Mouse (Mus musculus) forebrain, embryonic 15.5 days (tissue): Measurements from ENCODE around the gene Galnt3. TPM values are rescaled to one million over a fixed set of nuclear protein-coding genes. Genes with fewer than 3 reads are reported as not detected.
A peak's percentile ranks its signal among the peaks of the same experiment; 100 is the strongest.

Source experiments
- ATAC-seq: fragments of 200-750 bp; cut with Nextera tagmentation; replicated peaks from 2 replicates; pipeline ENCODE4 v1.8.0; 2017; ENCODE audit warnings: mild to moderate bottlenecking, moderate TSS enrichment, moderate library complexity
- H3K27ac ChIP-seq: fragments of 300-500 bp; sonication (generic); replicated peaks from 2 replicates; pipeline ENCODE4 v1.5.1; 2015; ENCODE audit warnings: mild to moderate bottlenecking, inconsistent platforms
- H3K27me3 ChIP-seq: fragments of 300-500 bp; sonication (generic); 2 replicates; pipeline ENCODE4 v1.6.1; 2015; ENCODE audit warnings: inconsistent platforms
- H3K36me3 ChIP-seq: fragments of 300-500 bp; sonication (generic); 2 replicates; pipeline ENCODE4 v1.6.1; 2015; ENCODE audit warnings: mild to moderate bottlenecking, inconsistent platforms
- H3K4me1 ChIP-seq: fragments of 300-500 bp; sonication (generic); 2 replicates; pipeline ENCODE4 v1.6.1; 2015; ENCODE audit warnings: inconsistent platforms
- H3K4me2 ChIP-seq: fragments of 300-500 bp; sonication (generic); replicated peaks from 2 replicates; pipeline ENCODE4 v1.6.1; 2015; ENCODE audit warnings: mild to moderate bottlenecking, inconsistent platforms
- H3K4me3 ChIP-seq: fragments of 300-500 bp; sonication (generic); 2 replicates; pipeline ENCODE4 v1.5.1; 2015; ENCODE audit warnings: mild to moderate bottlenecking, inconsistent platforms
- H3K9ac ChIP-seq: fragments of 300-500 bp; sonication (generic); replicated peaks from 2 replicates; pipeline ENCODE4 v1.6.1; 2015; ENCODE audit warnings: mild to moderate bottlenecking, inconsistent platforms
- H3K9me3 ChIP-seq: fragments of 300-500 bp; sonication (generic); 2 replicates; pipeline ENCODE4 v1.6.1; 2016; ENCODE audit warnings: inconsistent platforms
- WGBS: fragments of 180-500 bp; shearing (Covaris S2); methylation state at CpG from one replicate; pipeline ENCODE4 v1.1.7; 2015; ENCODE audit warnings: mixed read lengths; 5-methylcytosine and 5-hydroxymethylcytosine counted together
- polyA plus RNA-seq: library from polyadenylated mRNA; unstranded; fragments of >200 nt; fragmentation: Nextera tagmentation; extraction: Ambion mirVana; gene quantifications from 2 replicates; pipeline ENCODE4 v1.2.1, GENCODE M21; 2015

The Galnt3 gene
- polyA plus RNA-seq, 1 experiment from 2014 or later: 1.1 TPM

DNA sequence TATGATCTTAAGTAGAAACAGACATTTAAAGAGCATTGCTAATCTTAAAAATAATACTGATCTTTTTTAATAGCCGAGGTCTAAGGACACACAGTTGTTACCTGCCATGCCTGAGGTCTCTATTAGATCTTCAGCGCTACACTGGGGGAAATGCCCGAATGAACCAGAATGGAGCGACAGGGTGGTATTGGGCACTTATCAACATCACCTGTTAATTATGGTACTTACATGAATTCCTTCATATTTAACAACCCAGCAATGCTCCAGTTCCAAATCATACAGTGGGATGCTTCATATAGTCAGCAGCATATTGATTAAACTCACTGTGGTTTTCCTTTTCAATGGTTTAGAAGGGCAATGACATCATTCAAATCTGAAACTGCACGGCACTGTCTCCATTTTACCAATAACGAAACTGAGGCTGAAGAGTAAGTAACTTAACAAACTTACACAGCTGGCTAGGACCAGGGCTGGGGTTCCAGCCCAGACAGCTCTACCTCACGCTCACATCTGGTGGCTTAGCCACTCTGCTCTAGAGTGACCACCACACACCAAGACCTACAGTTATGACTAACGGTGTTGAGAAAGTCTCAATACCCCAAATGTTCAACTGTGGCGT is 23.0 kb downstream of the Galnt3 start:
- ATAC-seq: no peak
- H3K4me3 ChIP-seq: no peak overlapping the region
- WGBS: 95% methylated on average over 9 of the region's 9 CpGs

DNA sequence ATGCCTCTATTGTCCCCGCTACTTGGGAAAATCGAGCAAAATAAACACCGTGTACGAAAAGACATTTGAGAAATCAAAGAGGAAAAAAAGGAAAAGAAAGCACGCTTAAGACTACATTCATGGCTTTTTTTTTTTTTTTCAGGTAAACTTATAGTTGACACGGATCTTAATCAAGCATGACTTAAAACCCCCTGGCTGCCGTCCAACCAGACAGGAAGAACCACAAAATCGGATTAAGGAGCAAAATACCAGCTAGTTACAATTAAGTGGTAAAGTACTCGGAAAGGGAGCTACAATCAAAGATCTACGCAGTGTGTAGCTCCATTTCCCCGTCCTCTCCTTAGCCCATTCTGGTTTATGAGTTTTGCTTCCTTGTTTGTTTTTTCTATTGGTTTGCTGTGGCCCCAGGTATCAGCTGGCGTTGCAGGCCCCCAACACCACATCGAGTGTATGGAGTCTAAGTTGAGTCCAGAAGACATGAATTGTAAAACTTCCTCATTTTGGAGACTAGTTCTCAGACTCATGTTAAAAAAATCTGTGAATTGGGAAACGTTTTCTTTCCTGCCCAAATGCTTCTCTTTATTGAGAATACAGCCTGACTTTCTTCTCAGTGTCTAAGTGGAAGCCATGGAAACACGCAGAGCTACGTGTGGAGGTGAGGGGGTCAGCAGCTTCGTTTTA is 24.0 kb downstream of the Galnt3 start:
- H3K27me3 ChIP-seq: no peaks in the 10 kb centered on the region
- H3K27ac ChIP-seq: no peak overlapping the region
- peaks cover 3% of the 10 kb centered on the region; the same call in 1 of the 2 replicates for H3K4me1 ChIP-seq
- H3K9ac ChIP-seq: no peak overlapping the region
- no peak for ATAC-seq
- no peak overlapping the region for H3K4me2 ChIP-seq
- no peaks in the 10 kb centered on the region for H3K9me3 ChIP-seq
- 66% methylated on average over 17 of the region's 17 CpGs for WGBS
- no peak overlapping the region for H3K4me3 ChIP-seq
- no peaks in the 10 kb centered on the region for H3K36me3 ChIP-seq

More for the DNA sequence above, 23.0 kb downstream of the Galnt3 start:
- no peaks in the 10 kb centered on the region for H3K9me3 ChIP-seq
- no peak overlapping the region for H3K9ac ChIP-seq
- H3K36me3 ChIP-seq: no peaks in the 10 kb centered on the region
- no peak overlapping the region for H3K4me2 ChIP-seq
- H3K27me3 ChIP-seq: no peaks in the 10 kb centered on the region
- H3K27ac ChIP-seq: no peak overlapping the region
- H3K4me1 ChIP-seq: peaks cover 3% of the 10 kb centered on the region; the same call in 1 of the 2 replicates

DNA sequence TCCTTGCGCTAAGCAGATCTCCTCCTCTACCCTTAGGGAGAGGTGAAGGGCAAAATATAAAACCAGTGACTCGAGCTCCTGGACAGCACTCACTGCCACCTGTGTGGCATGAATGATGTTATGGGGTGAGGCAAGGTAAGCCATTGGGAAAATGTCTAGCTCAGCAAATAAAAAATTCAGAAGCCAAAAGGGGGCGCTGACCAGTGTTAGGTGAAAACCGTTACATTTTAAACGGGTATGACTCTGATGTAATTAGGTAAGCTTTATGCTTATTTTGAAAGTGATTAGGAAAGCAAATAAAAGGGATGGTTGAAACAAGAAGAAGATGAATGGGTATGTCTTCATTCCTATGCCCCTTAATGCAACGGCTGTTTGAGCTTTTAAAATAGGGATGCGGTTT is 24.6 kb downstream of the Galnt3 start:
- Histone ChIP-seq H3K9me3 (no peaks in the 10 kb centered on the region), H3K4me3 (no peak overlapping the region), H3K4me1 (peaks cover 3% of the 10 kb centered on the region; the same call in 1 of the 2 replicates), H3K36me3 (no peaks in the 10 kb centered on the region), H3K27me3 (no peaks in the 10 kb centered on the region), H3K9ac (no peak overlapping the region), H3K27ac (no peak overlapping the region), H3K4me2 (no peak overlapping the region)
- WGBS: 82% methylated on average over 7 of the region's 7 CpGs
- no peak for ATAC-seq

DNA sequence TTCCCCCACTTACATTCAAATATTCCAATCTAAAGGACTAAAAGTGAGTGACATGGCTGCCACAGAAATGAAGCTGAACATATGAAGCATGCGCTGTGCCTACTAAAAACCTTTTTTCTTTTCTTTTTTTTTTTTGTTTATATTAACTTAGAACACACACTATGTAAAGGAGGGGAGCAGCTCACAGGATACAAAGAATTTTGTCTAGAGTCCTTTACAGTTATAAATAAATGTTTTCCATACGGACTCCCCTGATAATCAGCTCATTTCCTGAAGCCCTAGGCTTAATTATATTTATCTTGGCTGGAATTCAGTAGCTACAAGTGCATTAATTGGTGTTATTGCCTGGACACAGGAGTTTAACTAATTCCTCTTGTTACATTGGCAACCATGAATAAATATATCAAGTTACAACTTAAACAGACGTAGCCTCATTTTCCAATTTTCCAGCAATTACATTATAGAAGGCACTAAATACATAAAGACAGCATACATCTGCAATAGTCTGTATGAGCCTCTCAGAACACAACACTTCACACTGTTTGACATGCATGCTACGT is 30.1 kb downstream of the Galnt3 start:
- peaks cover 11% of the 10 kb centered on the region; the same call in 1 of the 2 replicates for H3K4me1 ChIP-seq
- no peak overlapping the region for H3K4me3 ChIP-seq
- no peak overlapping the region for H3K9ac ChIP-seq
- no peak for ATAC-seq
- H3K9me3 ChIP-seq: no peaks in the 10 kb centered on the region
- H3K27ac ChIP-seq: no peak overlapping the region
- no peaks in the 10 kb centered on the region for H3K27me3 ChIP-seq
- no peaks in the 10 kb centered on the region for H3K36me3 ChIP-seq
- H3K4me2 ChIP-seq: no peak overlapping the region
- 41% methylated on average over 4 of the region's 4 CpGs for WGBS

DNA sequence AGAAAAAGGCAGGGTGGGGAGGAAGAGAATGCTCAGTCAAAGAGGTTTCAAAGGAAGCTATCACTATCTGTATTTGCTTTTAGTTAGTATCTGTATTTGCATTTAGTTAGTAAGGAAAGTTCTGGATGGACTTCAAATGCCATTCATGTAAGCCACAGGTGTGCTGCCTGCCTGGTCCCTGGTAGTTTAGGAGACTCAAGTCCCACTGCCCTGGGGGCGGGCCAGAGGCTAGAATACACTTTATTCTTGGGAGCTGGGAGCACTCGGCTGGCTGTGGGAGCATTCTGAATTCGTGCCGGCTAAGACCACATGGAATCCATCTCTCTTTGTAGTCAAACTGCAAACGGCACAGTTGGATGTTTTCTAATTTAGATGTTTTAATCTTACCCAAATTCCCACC is 33.5 kb downstream of the Galnt3 start:
- peaks cover 8% of the 10 kb centered on the region; the same call in 1 of the 2 replicates for H3K4me1 ChIP-seq
- WGBS: 32% methylated on average over 5 of the region's 5 CpGs

DNA sequence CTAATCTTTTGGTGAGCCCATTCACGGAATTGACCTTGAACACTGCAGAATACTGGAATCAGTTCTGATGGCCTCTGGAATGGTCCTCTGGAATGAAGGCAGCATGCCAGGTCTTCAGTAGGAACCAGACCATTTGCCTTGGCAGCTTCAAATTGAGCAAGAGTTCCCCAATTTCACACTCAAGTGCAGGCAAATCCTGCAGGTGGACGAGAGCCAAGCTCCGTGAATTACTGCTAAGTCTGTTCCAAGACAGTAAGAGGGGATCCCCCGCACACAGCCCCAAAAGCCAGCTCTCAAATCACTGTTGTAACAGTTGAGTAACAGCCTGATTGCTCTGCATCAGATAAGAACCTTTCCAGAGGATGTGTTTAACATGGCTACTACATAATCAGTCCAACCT is 42.9 kb downstream of the Galnt3 start:
- H3K4me3 ChIP-seq: no peak overlapping the region
- no peak for ATAC-seq

More for the DNA sequence above, 33.5 kb downstream of the Galnt3 start:
- no peaks in the 10 kb centered on the region for H3K36me3 ChIP-seq
- no peak overlapping the region for H3K9ac ChIP-seq
- no peaks in the 10 kb centered on the region for H3K27me3 ChIP-seq
- H3K9me3 ChIP-seq: no peaks in the 10 kb centered on the region
- H3K4me2 ChIP-seq: no peak overlapping the region
- ATAC-seq: no peak
- H3K4me3 ChIP-seq: no peak overlapping the region
- H3K27ac ChIP-seq: no peak overlapping the region

DNA sequence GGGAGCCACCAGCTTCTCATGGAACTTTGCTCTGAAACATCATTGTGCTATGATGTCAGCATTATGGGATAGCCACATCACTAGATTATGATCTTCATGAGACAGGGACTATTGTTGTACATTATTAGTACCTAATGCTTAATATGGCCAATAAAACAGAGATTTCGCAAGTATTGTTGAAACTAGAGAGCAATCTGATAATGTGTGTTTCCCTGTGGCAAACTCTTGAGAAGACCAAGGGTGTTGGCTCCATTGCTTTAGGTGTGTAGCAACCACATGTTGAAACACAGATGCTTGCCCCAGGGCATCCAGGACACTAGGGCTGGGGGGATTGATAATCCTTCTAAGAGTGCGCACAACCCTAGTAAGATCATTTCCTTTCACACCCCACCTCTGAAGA is 44.1 kb downstream of the Galnt3 start:
- WGBS: 95% methylated on average over 2 of the region's 2 CpGs
- H3K9me3 ChIP-seq: no peaks in the 10 kb centered on the region
- no peaks in the 10 kb centered on the region for H3K36me3 ChIP-seq
- no peak overlapping the region for H3K27ac ChIP-seq
- no peak for ATAC-seq
- no peak overlapping the region for H3K4me3 ChIP-seq
- H3K27me3 ChIP-seq: no peaks in the 10 kb centered on the region
- H3K4me1 ChIP-seq: no peaks in the 10 kb centered on the region
- H3K9ac ChIP-seq: no peak overlapping the region
- no peak overlapping the region for H3K4me2 ChIP-seq

More for the DNA sequence above, 42.9 kb downstream of the Galnt3 start:
- H3K27ac ChIP-seq: no peak overlapping the region
- H3K9me3 ChIP-seq: no peaks in the 10 kb centered on the region
- no peaks in the 10 kb centered on the region for H3K27me3 ChIP-seq
- H3K9ac ChIP-seq: no peak overlapping the region
- no peak overlapping the region for H3K4me2 ChIP-seq
- H3K4me1 ChIP-seq: no peaks in the 10 kb centered on the region
- WGBS: 56% methylated on average over 4 of the region's 4 CpGs
- no peaks in the 10 kb centered on the region for H3K36me3 ChIP-seq

DNA sequence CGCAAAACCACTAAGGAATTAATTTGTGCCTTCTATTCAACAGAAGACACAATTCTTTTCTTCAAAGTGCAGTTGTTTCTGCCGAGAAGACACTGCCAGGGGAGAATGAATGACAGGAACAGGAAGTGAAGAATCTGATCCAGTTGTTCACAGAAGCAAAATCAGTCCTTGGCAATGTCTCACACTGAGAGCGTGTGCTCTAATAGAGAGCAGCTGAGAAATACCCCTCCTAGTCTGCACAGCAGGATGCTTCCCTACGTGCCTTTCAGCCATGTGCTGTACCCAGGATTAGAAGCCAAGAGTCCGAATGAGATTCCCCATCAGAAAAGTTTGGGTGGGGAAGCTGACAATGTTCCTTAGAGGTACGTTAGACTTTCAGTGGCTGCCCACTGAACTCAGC is 55.3 kb downstream of the Galnt3 start:
- Histone ChIP-seq H3K9ac (no peak overlapping the region), H3K27me3 (no peaks in the 10 kb centered on the region), H3K9me3 (no peaks in the 10 kb centered on the region), H3K4me1 (peaks cover 5% of the 10 kb centered on the region; the same call in 1 of the 2 replicates), H3K36me3 (no peaks in the 10 kb centered on the region), H3K4me2 (no peak overlapping the region), H3K27ac (no peak overlapping the region), H3K4me3 (no peak overlapping the region)
- no peak for ATAC-seq
- 19% methylated on average over 6 of the region's 6 CpGs for WGBS

DNA sequence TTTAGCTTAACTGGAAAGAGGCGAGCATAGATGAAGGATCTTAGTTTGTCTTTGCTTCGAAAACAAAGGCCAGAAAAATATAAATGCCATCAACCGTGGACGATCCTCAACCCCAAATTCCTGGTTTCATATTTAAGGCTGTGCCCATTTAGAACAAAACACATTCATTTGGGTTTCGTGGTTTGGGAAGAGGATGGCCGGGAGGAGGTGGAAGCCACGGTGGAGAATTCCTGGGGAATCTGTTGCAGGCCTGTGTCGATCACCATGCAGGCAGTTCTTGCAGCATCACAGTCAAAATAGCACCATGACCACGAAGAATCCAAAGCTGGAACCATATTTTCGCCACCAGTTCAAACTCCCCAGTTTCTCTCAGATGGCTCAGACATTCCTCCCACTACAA is 61.5 kb downstream of the Galnt3 start:
- H3K27me3 ChIP-seq: no peaks in the 10 kb centered on the region
- no peaks in the 10 kb centered on the region for H3K9me3 ChIP-seq
- no peak overlapping the region for H3K4me2 ChIP-seq
- peaks cover 5% of the 10 kb centered on the region; the same call in 1 of the 2 replicates for H3K4me1 ChIP-seq
- H3K9ac ChIP-seq: no peak overlapping the region
- no peak for ATAC-seq
- no peaks in the 10 kb centered on the region for H3K36me3 ChIP-seq
- WGBS: 91% methylated on average over 10 of the region's 10 CpGs
- H3K4me3 ChIP-seq: no peak overlapping the region
- H3K27ac ChIP-seq: no peak overlapping the region

DNA sequence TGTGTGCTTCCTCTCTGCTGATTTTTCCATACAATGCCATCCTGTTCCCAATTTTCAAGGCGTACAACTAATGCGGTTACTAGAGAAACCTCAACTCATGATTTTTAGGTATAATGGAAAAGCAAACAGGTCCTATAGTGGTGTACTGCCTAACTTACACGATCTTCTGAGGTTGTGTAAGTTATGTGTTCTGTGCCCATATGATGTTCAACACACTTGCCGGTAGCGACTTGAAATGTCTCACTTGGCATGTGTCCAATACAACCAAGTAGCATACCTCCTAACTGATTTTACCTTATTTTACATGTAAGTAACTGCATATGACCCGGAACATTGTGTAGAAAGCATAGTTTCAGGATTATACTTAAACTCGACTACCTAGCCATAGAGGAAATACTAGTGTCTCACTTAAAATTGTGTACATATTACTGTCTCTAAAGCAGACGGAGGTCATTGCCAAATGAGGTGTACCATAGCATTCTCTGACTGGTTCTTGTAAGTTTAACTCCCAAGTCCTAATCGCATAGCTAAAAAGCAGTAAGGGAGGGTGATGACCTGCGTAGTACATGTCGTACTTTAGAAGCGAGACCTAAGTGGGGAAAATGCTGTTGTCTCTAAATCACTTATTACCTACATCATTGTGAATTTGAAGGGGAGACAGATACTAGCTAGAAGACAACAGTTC is 80.2 kb downstream of the Galnt3 start:
- Histone ChIP-seq H3K36me3 (no peaks in the 10 kb centered on the region), H3K27me3 (peaks cover 5% of the 10 kb centered on the region; the same call in 1 of the 2 replicates), H3K27ac (peak overlapping the region; percentile 57; the same call in 1 of the 2 replicates), H3K4me2 (no peak overlapping the region), H3K4me1 (peaks cover 30% of the 10 kb centered on the region), H3K9ac (no peak overlapping the region), H3K4me3 (no peak overlapping the region), H3K9me3 (no peaks in the 10 kb centered on the region)
- 80% methylated on average over 12 of the region's 12 CpGs for WGBS
- ATAC-seq: no peak

DNA sequence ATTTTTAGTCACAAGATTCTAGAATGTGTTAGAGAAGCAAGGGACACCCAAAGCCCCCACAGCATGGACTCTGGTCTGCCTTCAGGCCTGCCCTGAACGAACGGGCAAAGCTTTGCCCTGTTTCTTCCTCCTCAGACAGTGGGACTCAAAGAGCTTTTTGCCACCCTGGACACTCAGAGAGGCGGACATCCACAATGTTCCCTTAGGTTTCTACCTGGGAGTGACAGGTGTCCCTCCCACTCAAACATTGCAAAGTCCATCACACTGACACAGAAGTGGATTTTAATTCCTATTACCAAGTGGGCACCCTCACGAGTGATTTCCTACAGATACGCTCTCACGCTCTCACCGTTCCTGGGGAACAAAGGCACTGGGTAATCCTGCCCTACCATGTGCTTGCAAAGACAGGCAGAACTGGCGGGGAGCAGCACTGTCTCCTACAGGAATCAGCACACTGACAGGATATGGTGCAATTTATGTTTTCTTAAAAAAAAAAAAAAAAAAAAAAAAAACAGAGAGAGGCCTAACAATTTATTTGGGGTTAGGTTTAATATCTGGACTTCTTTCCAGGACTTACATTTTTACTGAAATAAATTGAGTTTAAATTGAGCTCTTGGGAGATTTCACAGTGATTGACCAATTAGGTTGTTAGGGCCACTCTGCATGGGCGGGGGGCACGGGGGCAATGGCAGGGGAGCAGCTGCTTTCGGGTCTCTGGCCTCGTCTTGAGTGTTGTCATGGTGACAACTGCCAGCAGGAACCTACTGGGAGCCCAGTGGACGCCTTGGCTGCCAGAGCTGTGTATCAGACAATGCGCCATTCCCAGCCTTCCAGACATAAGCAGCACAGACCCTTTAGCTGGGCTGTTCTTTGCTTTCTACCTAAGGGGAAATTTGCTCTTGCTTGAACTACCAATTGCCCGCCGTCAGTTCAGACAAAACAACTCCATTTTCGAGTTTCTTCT is 81.1 kb downstream of the Galnt3 start:
- no peak overlapping the region for H3K4me3 ChIP-seq
- ATAC-seq: peak; percentile 81
- no peak overlapping the region for H3K9ac ChIP-seq
- 38% methylated on average over 17 of the region's 17 CpGs for WGBS
- peaks cover 5% of the 10 kb centered on the region; the same call in 1 of the 2 replicates for H3K27me3 ChIP-seq
- H3K9me3 ChIP-seq: no peaks in the 10 kb centered on the region
- no peaks in the 10 kb centered on the region for H3K36me3 ChIP-seq
- no peak overlapping the region for H3K4me2 ChIP-seq
- peaks cover 30% of the 10 kb centered on the region for H3K4me1 ChIP-seq
- H3K27ac ChIP-seq: peak overlapping the region; percentile 57
